Mouse (Mus musculus): ENCODE measurements around the gene Smyd3. TPM values are rescaled to one million over a fixed set of nuclear protein-coding genes. Genes with fewer than 3 reads are reported as not detected.

The Smyd3 gene
- polyA plus RNA-seq, 1 experiment, result 19.9 TPM

DNA sequence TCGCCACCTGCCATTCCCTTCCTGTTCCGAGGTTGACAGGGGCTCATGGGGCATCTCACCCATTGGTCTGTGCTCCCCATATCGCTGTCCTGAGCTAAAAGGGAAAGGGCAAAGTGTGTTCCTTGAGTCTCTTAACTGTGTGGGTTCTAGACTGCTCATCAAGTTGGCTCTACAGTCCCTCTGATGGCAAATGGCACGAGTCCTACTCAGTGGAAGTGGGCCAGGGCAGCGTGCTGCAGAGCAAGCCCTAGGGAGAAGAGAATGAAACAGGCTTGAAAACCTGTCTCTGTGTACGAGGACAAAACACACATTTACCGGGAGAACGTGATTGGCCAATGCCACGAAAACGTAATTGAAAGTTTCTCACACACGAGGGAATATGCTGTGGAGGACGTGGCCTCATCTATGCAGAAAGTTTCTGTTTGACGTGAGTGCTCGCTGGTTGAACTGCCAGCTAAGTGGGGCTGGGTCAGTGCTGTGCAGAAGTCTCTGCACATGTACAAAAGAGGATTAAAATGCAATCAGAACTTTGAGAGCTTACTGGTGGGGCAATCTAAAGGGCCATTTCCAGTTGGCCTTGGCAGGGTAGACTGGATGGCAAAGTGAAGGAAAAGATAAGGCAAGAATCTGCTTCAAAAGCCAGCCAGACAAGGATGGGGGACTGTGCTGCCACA is 476.5 kb downstream of the Smyd3 start:
- Histone ChIP-seq H3K4me3 (ENCODE audit: insufficient read depth, low read length) (no peak overlapping the region), H3K27ac (ENCODE audit: insufficient read depth, low read depth, low read length) (no peak overlapping the region), H3K4me1 (ENCODE audit: control insufficient read depth, insufficient read depth, low read length) (peaks cover 20% of the 10 kb centered on the region)
- TF ChIP-seq POLR2A (IDR thresholded peaks at IDR 0.05; ENCODE audit: borderline replicate concordance, low read depth, low read length) (no peak), CTCF (IDR thresholded peaks at IDR 0.05; ENCODE audit: low read depth, low read length) (no peak)

DNA sequence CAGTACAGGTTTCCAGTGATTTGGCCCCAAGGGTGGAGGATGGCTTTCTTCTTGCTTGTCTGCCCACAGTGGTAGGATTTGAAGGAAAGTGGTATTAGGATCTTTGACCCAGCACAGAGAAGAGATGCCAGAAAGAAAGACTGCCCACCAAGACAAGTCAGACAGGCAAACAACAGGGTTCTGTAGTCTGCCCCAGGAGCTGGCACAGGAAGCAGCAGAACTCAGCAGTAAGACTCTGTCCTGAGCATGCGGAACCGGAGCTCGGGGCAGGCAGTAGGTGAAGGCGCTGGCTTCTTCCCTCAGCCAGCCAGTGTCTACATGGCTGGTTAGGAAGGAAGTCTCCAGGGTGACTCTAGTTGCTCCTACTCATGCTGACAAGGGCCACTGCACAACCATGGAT is 479.0 kb downstream of the Smyd3 start:
- H3K27ac ChIP-seq (ENCODE audit: insufficient read depth, low read depth, low read length), result no peak overlapping the region
- no peak overlapping the region for H3K4me3 ChIP-seq (ENCODE audit: insufficient read depth, low read length)
- H3K4me1 ChIP-seq (ENCODE audit: control insufficient read depth, insufficient read depth, low read length), result no peaks in the 10 kb centered on the region
- TF ChIP-seq POLR2A (IDR thresholded peaks at IDR 0.05; ENCODE audit: borderline replicate concordance, low read depth, low read length) (no peak), CTCF (IDR thresholded peaks at IDR 0.05; ENCODE audit: low read depth, low read length) (no peak)

- Histone ChIP-seq H3K27ac (ENCODE audit: insufficient read depth, low read depth, low read length) (no peak overlapping the region), H3K4me1 (ENCODE audit: control insufficient read depth, insufficient read depth, low read length) (no peaks in the 10 kb centered on the region), H3K4me3 (ENCODE audit: insufficient read depth, low read length) (no peak overlapping the region)
- TF ChIP-seq CTCF (IDR thresholded peaks at IDR 0.05; ENCODE audit: low read depth, low read length) (no peak), POLR2A (IDR thresholded peaks at IDR 0.05; ENCODE audit: borderline replicate concordance, low read depth, low read length) (no peak)
Measured at GRCm38 (mm10) chr1:179032947-179033346, 484.9 kb downstream of the Smyd3 start.

DNA sequence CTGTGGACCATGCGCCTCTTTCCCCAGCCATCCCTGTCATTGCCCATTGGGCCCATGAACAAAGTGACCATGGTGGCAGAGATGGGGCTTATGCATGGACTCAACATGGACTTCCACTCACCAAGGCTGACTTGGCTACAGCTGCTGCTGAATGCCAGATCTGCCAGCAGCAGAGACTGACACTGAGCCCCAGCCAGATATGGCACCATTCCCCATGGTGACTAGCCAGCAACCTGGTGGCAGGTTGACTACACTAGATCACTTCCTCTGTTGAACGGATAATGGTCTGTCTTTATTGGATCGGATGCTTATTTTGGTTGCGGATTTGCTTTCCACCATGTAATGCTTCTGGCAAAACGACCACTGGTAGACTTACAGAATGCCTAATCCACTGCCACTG is 486.3 kb downstream of the Smyd3 start:
- Histone ChIP-seq H3K4me1 (ENCODE audit: control insufficient read depth, insufficient read depth, low read length) (peaks cover 4% of the 10 kb centered on the region; the same call in 1 of the 2 replicates), H3K4me3 (ENCODE audit: insufficient read depth, low read length) (no peak overlapping the region), H3K27ac (ENCODE audit: insufficient read depth, low read depth, low read length) (no peak overlapping the region)
- TF ChIP-seq POLR2A (IDR thresholded peaks at IDR 0.05; ENCODE audit: borderline replicate concordance, low read depth, low read length) (no peak), CTCF (IDR thresholded peaks at IDR 0.05; ENCODE audit: low read depth, low read length) (no peak)

DNA sequence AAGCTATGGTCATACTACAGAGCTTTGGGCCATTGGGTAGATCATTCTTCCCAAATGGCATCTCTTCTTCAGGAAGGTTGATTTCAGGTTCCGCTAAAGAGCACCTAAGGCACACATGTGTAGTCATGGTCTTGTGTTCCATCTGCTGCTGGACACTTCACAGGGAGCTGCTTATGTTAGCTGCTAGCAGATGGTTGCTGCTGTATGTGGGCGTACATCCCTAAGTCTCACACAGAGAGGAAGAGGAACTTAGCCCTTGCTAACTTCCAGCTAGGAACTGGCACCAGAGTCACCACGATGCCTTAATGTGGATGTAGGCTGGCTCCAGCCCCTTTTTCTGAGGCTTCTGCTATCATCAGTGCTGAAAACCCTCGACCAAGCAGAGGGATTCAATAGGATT is 491.2 kb downstream of the Smyd3 start:
- no peak overlapping the region for H3K27ac ChIP-seq (ENCODE audit: insufficient read depth, low read depth, low read length)
- peaks cover 7% of the 10 kb centered on the region; the same call in 1 of the 2 replicates for H3K4me1 ChIP-seq (ENCODE audit: control insufficient read depth, insufficient read depth, low read length)
- H3K4me3 ChIP-seq (ENCODE audit: insufficient read depth, low read length), result no peak overlapping the region
- TF ChIP-seq CTCF (IDR thresholded peaks at IDR 0.05; ENCODE audit: low read depth, low read length), result no peak
- no peak for TF ChIP-seq POLR2A (IDR thresholded peaks at IDR 0.05; ENCODE audit: borderline replicate concordance, low read depth, low read length)

DNA sequence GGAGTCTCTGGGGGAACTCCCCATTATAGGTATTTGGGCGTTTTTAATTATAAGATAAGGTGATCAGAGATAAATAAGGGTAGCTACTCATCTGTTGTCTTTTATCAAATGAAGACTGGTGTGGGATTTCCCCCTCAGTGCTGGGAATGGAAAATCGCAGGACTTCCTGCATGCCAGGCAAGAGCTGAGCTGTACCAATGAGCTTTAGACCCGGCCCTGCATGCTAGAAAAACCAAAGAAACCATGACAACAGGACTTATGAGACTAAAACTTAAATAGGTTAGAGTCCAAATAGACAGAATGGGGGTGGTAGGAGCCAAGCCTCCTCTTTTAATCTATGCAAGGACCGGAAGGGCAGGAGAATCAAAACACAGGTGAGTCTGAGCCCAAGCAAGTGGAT is 492.7 kb downstream of the Smyd3 start:
- Histone ChIP-seq H3K4me1 (ENCODE audit: control insufficient read depth, insufficient read depth, low read length) (peaks cover 7% of the 10 kb centered on the region; the same call in 1 of the 2 replicates), H3K4me3 (ENCODE audit: insufficient read depth, low read length) (no peak overlapping the region), H3K27ac (ENCODE audit: insufficient read depth, low read depth, low read length) (no peak overlapping the region)
- no peak for TF ChIP-seq POLR2A (IDR thresholded peaks at IDR 0.05; ENCODE audit: borderline replicate concordance, low read depth, low read length)
- TF ChIP-seq CTCF (IDR thresholded peaks at IDR 0.05; ENCODE audit: low read depth, low read length), result no peak

GRCm38 (mm10) chr1:179023486-179023885 is 494.4 kb downstream of the Smyd3 start:
- Histone ChIP-seq H3K4me3 (ENCODE audit: insufficient read depth, low read length) (no peak overlapping the region), H3K27ac (ENCODE audit: insufficient read depth, low read depth, low read length) (no peak overlapping the region), H3K4me1 (ENCODE audit: control insufficient read depth, insufficient read depth, low read length) (peaks cover 7% of the 10 kb centered on the region; the same call in 1 of the 2 replicates)
- no peak for TF ChIP-seq CTCF (IDR thresholded peaks at IDR 0.05; ENCODE audit: low read depth, low read length)
- TF ChIP-seq POLR2A (IDR thresholded peaks at IDR 0.05; ENCODE audit: borderline replicate concordance, low read depth, low read length), result no peak

GRCm38 (mm10) chr1:179017428-179017827 is 500.4 kb downstream of the Smyd3 start:
- no peak overlapping the region for H3K4me3 ChIP-seq (ENCODE audit: insufficient read depth, low read length)
- H3K4me1 ChIP-seq (ENCODE audit: control insufficient read depth, insufficient read depth, low read length), result peaks cover 11% of the 10 kb centered on the region
- H3K27ac ChIP-seq (ENCODE audit: insufficient read depth, low read depth, low read length), result no peak overlapping the region
- TF ChIP-seq POLR2A (IDR thresholded peaks at IDR 0.05; ENCODE audit: borderline replicate concordance, low read depth, low read length), result no peak
- no peak for TF ChIP-seq CTCF (IDR thresholded peaks at IDR 0.05; ENCODE audit: low read depth, low read length)

- TF ChIP-seq CTCF (IDR thresholded peaks at IDR 0.05; ENCODE audit: low read depth, low read length) (no peak), POLR2A (IDR thresholded peaks at IDR 0.05; ENCODE audit: borderline replicate concordance, low read depth, low read length) (no peak)
- Histone ChIP-seq H3K27ac (ENCODE audit: insufficient read depth, low read depth, low read length) (no peak overlapping the region), H3K4me3 (ENCODE audit: insufficient read depth, low read length) (no peak overlapping the region), H3K4me1 (ENCODE audit: control insufficient read depth, insufficient read depth, low read length) (peaks cover 38% of the 10 kb centered on the region)
Measured at GRCm38 (mm10) chr1:179013021-179013420, 504.8 kb downstream of the Smyd3 start.

DNA sequence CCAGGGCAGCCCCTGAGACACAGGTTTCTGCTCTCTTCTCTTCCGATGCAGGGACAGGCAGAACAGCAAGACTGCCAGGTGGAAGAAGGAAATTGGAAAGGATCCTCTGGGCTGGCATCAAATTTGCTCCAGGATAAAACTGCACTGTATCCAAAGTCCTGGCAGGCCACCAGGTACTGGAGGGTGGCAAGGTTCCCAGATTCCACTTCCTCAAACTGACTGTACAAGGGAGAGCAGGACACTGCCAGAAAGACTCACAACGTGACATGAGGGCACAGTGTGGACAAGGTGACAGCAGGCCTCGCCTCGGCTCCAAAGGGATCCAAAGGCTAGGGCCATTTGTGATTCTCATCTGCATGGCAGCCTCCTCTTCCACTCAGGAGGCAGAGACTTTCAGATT is 505.6 kb downstream of the Smyd3 start:
- Histone ChIP-seq H3K27ac (ENCODE audit: insufficient read depth, low read depth, low read length) (no peak overlapping the region), H3K4me1 (ENCODE audit: control insufficient read depth, insufficient read depth, low read length) (peaks cover 38% of the 10 kb centered on the region), H3K4me3 (ENCODE audit: insufficient read depth, low read length) (no peak overlapping the region)
- TF ChIP-seq CTCF (IDR thresholded peaks at IDR 0.05; ENCODE audit: low read depth, low read length) (no peak), POLR2A (IDR thresholded peaks at IDR 0.05; ENCODE audit: borderline replicate concordance, low read depth, low read length) (no peak)

Data from bone marrow macrophage, adult 2 months (primary cell).